Mouse (Mus musculus) limb, embryonic 15.5 days (tissue): ENCODE measurements around the gene Ankrd16. TPM values are rescaled to one million over a fixed set of nuclear protein-coding genes. Genes with fewer than 3 reads are reported as not detected.

Experiments used
- ATAC-seq: fragments of 200-750 bp; cut with Nextera tagmentation; 2 replicates; pipeline ENCODE4 v1.8.0; 2017; ENCODE audit warnings: low read depth, moderate TSS enrichment; ENCODE audit not compliant: insufficient number of reproducible peaks, low FRiP score, low TSS enrichment
- H3K27ac ChIP-seq: fragments of 300-500 bp; sonication (generic); 2 replicates; pipeline ENCODE4 v1.5.1; 2015; ENCODE audit warnings: moderate library complexity, mild to moderate bottlenecking, inconsistent platforms
- H3K27me3 ChIP-seq: fragments of 300-500 bp; sonication (generic); 2 replicates; pipeline ENCODE4 v1.6.1; 2015; ENCODE audit warnings: inconsistent platforms
- H3K36me3 ChIP-seq: fragments of 300-500 bp; sonication (generic); 2 replicates; pipeline ENCODE4 v1.6.1; 2015; ENCODE audit warnings: inconsistent platforms
- H3K4me1 ChIP-seq: fragments of 300-500 bp; sonication (generic); 2 replicates; pipeline ENCODE4 v1.6.1; 2015; ENCODE audit warnings: inconsistent platforms
- H3K4me2 ChIP-seq: fragments of 300-500 bp; sonication (generic); 2 replicates; pipeline ENCODE4 v1.6.1; 2015; ENCODE audit warnings: mild to moderate bottlenecking, inconsistent platforms
- H3K4me3 ChIP-seq: fragments of 300-500 bp; sonication (generic); 2 replicates; pipeline ENCODE4 v1.5.1; 2015; ENCODE audit warnings: mild to moderate bottlenecking, inconsistent platforms
- H3K9ac ChIP-seq: fragments of 300-500 bp; sonication (generic); 2 replicates; pipeline ENCODE4 v1.6.1; 2015; ENCODE audit warnings: inconsistent platforms
- H3K9me3 ChIP-seq: fragments of 300-500 bp; sonication (generic); 2 replicates; pipeline ENCODE4 v1.6.1; 2016; ENCODE audit warnings: inconsistent platforms
- WGBS: fragments of 180-500 bp; shearing (Covaris S2); methylation state at CpG from one replicate; pipeline ENCODE4 v1.1.7; 2015; 5-methylcytosine and 5-hydroxymethylcytosine counted together
- polyA plus RNA-seq: library from polyadenylated mRNA; unstranded; fragments of >200 nt; fragmentation: Nextera tagmentation; extraction: Ambion mirVana; gene quantifications from 2 replicates; pipeline ENCODE4 v1.2.1, GENCODE M21; 2015

Ankrd16 gene
- 38.0 and 39.1 TPM in 2 replicates for polyA plus RNA-seq

DNA sequence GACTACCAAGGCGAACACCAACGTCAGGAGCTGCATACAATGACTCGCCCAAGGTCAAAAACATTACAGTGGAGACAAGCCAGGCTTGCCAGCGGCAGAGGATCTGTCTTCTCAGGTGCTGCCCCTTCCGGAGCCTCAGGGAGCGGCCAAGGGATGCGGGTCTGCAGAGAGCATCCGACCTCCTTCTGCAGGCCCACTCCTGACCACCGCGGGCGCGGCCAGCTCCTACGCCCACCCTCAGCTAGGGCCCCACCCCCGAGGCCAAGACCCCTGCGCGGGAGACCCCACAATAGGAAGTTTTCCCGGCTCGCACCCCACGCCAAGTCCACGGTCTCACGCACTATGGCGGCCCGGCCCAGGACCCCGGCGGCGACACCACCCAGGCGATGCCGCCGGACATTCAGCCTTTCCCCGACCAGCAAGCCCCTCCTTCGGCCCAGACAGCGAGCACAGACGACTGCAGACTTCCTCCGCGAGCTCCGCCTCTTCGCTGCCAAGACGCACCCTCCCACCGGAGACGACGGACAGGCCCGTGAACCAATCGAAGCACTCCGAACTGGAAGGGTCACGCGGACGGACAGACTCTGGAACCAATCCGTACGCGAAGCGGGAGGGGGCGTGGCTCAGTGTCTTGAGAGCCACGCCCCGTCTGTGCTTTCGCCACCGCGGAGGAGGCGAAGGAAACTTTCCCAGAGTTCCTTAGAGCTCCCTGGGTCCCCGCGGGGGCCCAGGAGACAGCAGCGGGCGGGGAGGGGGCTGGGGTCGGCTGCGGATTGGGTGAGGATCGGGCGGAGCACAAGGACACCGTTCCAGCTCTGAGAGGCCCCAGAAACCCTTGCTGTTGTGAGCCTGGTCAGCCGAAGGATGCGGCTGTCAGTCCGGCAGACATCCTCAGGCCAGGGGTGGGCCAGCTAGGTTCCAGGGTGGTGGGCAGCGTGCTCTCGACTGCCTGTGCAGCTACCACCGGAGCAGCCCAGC is at the start of gene Ankrd16, which contains the start of gene Fbh1:
Ankrd16 (plus strand) TSS at position 786 of the 978 bp plus-strand sequence.
Fbh1 (minus strand) TSS at position 492 of the 978 bp plus-strand sequence.
- Histone ChIP-seq H3K4me2 (peak within 1 kb of the TSS; percentile 84), H3K27me3 (no peaks in the 10 kb centered on the region), H3K27ac (peak within 1 kb of the TSS; percentile 97), H3K9ac (peak within 1 kb of the TSS; percentile 83), H3K36me3 (peaks cover 20% of the 10 kb centered on the region), H3K9me3 (no peaks in the 10 kb centered on the region), H3K4me1 (peaks cover 26% of the 10 kb centered on the region), H3K4me3 (peak within 1 kb of the TSS; percentile 90)
- WGBS, result under 1% methylated on average over 73 of the region's 73 CpGs
- ATAC-seq, result peak; percentile 97

DNA sequence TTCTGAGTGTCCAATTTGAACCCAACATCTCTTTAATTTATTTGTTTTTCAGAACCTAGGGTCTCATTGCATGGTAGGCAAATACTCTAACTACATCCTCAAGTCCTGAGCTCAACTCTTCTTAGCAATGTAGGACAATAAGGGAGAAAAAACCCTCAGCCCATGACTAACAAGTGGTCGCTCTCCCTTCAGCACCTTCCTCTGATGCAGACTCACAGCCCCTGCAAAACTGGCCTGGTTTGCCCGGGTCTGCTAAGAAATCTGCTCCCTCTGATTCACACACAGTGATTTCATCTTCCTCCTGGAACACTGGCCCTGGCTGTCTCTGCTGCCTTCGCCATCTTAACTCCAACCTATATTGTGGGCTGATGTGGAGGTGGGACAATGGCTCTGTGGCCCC is 48.6 kb upstream of the Ankrd16 start:
- Histone ChIP-seq H3K9me3 (no peaks in the 10 kb centered on the region), H3K36me3 (no peaks in the 10 kb centered on the region), H3K9ac (no peak overlapping the region), H3K4me1 (no peaks in the 10 kb centered on the region), H3K27me3 (no peaks in the 10 kb centered on the region), H3K27ac (no peak overlapping the region), H3K4me2 (no peak overlapping the region), H3K4me3 (no peak overlapping the region)
- WGBS, result 42% methylated on average over 3 of the region's 3 CpGs
- no peak for ATAC-seq

GRCm38 (mm10) chr2:11732978-11733377 is 44.7 kb upstream of the Ankrd16 start:
- Histone ChIP-seq H3K4me3 (no peak overlapping the region), H3K4me1 (no peaks in the 10 kb centered on the region), H3K9me3 (no peaks in the 10 kb centered on the region), H3K36me3 (no peaks in the 10 kb centered on the region), H3K9ac (no peak overlapping the region), H3K4me2 (no peak overlapping the region), H3K27ac (no peak overlapping the region), H3K27me3 (no peaks in the 10 kb centered on the region)
- WGBS, result 63% methylated on average over 5 of the region's 5 CpGs
- no peak for ATAC-seq

DNA sequence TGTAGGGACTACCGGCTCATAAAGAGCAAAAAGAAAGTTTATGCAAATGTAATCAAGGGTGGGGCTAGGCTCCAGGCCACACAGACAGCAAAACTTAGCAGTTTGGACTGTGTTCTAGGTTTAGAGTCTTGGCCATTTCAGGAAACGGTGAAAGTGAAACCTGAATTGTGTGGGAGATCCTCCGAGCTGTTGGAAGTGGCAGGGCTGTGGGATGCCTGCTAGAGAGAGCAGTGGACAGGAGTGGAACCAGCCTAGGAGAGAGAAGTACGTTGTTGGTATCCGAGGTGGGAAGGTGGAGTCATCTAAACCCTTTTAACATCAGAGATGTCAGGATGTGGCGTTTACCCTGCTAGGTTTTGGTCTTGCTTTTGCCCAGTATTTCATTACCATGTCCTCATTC is 41.8 kb upstream of the Ankrd16 start:
- H3K9me3 ChIP-seq, result no peaks in the 10 kb centered on the region
- H3K27ac ChIP-seq, result no peak overlapping the region
- H3K4me3 ChIP-seq, result no peak overlapping the region
- H3K36me3 ChIP-seq, result peaks cover 9% of the 10 kb centered on the region
- no peak overlapping the region for H3K9ac ChIP-seq
- no peak overlapping the region for H3K4me2 ChIP-seq
- ATAC-seq, result no peak
- no peaks in the 10 kb centered on the region for H3K4me1 ChIP-seq
- WGBS, result 86% methylated on average over 6 of the region's 6 CpGs
- H3K27me3 ChIP-seq, result no peaks in the 10 kb centered on the region

- Histone ChIP-seq H3K4me2 (no peak overlapping the region), H3K27me3 (no peaks in the 10 kb centered on the region), H3K27ac (no peak overlapping the region), H3K36me3 (peaks cover 39% of the 10 kb centered on the region), H3K9ac (no peak overlapping the region), H3K4me3 (no peak overlapping the region), H3K4me1 (no peaks in the 10 kb centered on the region), H3K9me3 (no peaks in the 10 kb centered on the region)
- WGBS, result 89% methylated on average over 3 of the region's 3 CpGs
- no peak for ATAC-seq
Observed at GRCm38 (mm10) chr2:11738794-11739193, 38.9 kb upstream of the Ankrd16 start.

GRCm38 (mm10) chr2:11739516-11740051 is 38.1 kb upstream of the Ankrd16 start:
- no peaks in the 10 kb centered on the region for H3K9me3 ChIP-seq
- peaks cover 45% of the 10 kb centered on the region for H3K36me3 ChIP-seq
- no peaks in the 10 kb centered on the region for H3K4me1 ChIP-seq
- H3K4me3 ChIP-seq, result no peak overlapping the region
- no peak overlapping the region for H3K9ac ChIP-seq
- no peak for ATAC-seq
- H3K27ac ChIP-seq, result no peak overlapping the region
- no peaks in the 10 kb centered on the region for H3K27me3 ChIP-seq
- WGBS, result 92% methylated on average over 4 of the region's 4 CpGs
- H3K4me2 ChIP-seq, result no peak overlapping the region

DNA sequence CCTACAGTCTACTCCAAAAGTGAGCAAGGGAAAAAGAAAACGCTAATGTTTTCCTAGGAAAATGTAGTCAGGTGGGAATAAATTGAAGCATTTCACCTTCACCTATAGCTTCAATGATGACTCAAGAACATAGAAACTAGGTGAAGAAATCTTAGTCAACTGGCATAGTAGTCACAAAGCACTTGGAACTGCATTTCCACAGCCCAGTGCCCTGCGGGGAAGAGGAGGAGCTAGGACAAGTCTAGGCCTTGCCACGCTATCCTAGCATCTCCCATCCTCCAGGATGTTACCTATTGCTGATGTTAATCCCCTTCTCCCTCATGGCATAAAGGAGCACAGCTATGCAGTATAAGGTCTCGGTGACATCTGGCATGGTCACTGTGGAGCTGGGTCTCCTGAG is 15.1 kb upstream of the Ankrd16 start:
- no peaks in the 10 kb centered on the region for H3K9me3 ChIP-seq
- no peak for ATAC-seq
- no peaks in the 10 kb centered on the region for H3K27me3 ChIP-seq
- no peak overlapping the region for H3K9ac ChIP-seq
- H3K36me3 ChIP-seq, result peaks cover 95% of the 10 kb centered on the region
- WGBS, result 83% methylated on average over 4 of the region's 4 CpGs
- H3K4me1 ChIP-seq, result no peaks in the 10 kb centered on the region
- H3K27ac ChIP-seq, result no peak overlapping the region
- H3K4me3 ChIP-seq, result no peak overlapping the region
- no peak overlapping the region for H3K4me2 ChIP-seq

DNA sequence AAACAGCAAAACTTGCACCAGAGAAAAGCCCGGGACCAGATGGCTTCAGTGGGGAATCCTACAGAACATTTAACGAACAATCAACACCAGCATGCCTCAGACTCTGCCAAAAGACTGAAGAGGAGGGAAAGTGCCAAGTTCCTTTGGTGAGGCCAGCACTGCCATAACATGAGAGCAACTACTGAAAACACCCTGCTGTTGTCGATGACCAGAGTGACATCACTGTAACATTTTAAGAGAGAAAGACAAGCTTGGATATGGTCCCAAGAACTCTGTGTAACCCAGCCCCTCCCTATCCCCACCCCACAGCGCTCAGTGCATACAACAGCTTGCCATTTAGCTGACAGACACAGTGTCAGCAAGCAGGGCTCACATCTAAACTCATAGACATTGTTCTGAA is 12.0 kb upstream of the Ankrd16 start:
- H3K9ac ChIP-seq, result no peak overlapping the region
- H3K4me2 ChIP-seq, result no peak overlapping the region
- H3K4me1 ChIP-seq, result no peaks in the 10 kb centered on the region
- peaks cover 85% of the 10 kb centered on the region for H3K36me3 ChIP-seq
- H3K4me3 ChIP-seq, result no peak overlapping the region
- no peaks in the 10 kb centered on the region for H3K9me3 ChIP-seq
- no peaks in the 10 kb centered on the region for H3K27me3 ChIP-seq
- H3K27ac ChIP-seq, result no peak overlapping the region
- WGBS, result 82% methylated on average over 4 of the region's 4 CpGs
- ATAC-seq, result no peak

GRCm38 (mm10) chr2:11766485-11767160 is 11.1 kb upstream of the Ankrd16 start:
- Histone ChIP-seq H3K4me1 (no peaks in the 10 kb centered on the region), H3K4me2 (no peak overlapping the region), H3K36me3 (peaks cover 76% of the 10 kb centered on the region), H3K9me3 (no peaks in the 10 kb centered on the region), H3K27me3 (no peaks in the 10 kb centered on the region), H3K4me3 (no peak overlapping the region), H3K9ac (no peak overlapping the region), H3K27ac (no peak overlapping the region)
- ATAC-seq, result no peak
- 67% methylated on average over 5 of the region's 5 CpGs for WGBS

GRCm38 (mm10) chr2:11767161-11767545 is 10.5 kb upstream of the Ankrd16 start:
- peaks cover 71% of the 10 kb centered on the region for H3K36me3 ChIP-seq
- ATAC-seq, result no peak
- no peak overlapping the region for H3K4me3 ChIP-seq
- no peak overlapping the region for H3K9ac ChIP-seq
- H3K27me3 ChIP-seq, result no peaks in the 10 kb centered on the region
- H3K4me1 ChIP-seq, result no peaks in the 10 kb centered on the region
- 88% methylated on average over 10 of the region's 10 CpGs for WGBS
- no peak overlapping the region for H3K27ac ChIP-seq
- no peak overlapping the region for H3K4me2 ChIP-seq
- H3K9me3 ChIP-seq, result no peaks in the 10 kb centered on the region

GRCm38 (mm10) chr2:11771701-11772100 is 6.0 kb upstream of the Ankrd16 start:
- WGBS, result 88% methylated on average over 4 of the region's 4 CpGs
- no peaks in the 10 kb centered on the region for H3K27me3 ChIP-seq
- peaks cover 28% of the 10 kb centered on the region for H3K36me3 ChIP-seq
- no peak overlapping the region for H3K27ac ChIP-seq
- ATAC-seq, result no peak
- H3K9ac ChIP-seq, result no peak overlapping the region
- no peak overlapping the region for H3K4me3 ChIP-seq
- peaks cover 11% of the 10 kb centered on the region for H3K4me1 ChIP-seq
- no peak overlapping the region for H3K4me2 ChIP-seq
- no peaks in the 10 kb centered on the region for H3K9me3 ChIP-seq

- no peak overlapping the region for H3K4me2 ChIP-seq
- H3K9ac ChIP-seq, result no peak overlapping the region
- no peak overlapping the region for H3K27ac ChIP-seq
- H3K36me3 ChIP-seq, result peaks cover 21% of the 10 kb centered on the region
- no peaks in the 10 kb centered on the region for H3K27me3 ChIP-seq
- ATAC-seq, result no peak
- H3K9me3 ChIP-seq, result no peaks in the 10 kb centered on the region
- WGBS, result 85% methylated on average over 4 of the region's 4 CpGs
- H3K4me1 ChIP-seq, result peaks cover 11% of the 10 kb centered on the region
- H3K4me3 ChIP-seq, result no peak overlapping the region
Observed at GRCm38 (mm10) chr2:11772401-11772800, 5.3 kb upstream of the Ankrd16 start.
